Mouse (Mus musculus): Measurements from ENCODE around the gene Slc26a8.

Gene Slc26a8

DNA sequence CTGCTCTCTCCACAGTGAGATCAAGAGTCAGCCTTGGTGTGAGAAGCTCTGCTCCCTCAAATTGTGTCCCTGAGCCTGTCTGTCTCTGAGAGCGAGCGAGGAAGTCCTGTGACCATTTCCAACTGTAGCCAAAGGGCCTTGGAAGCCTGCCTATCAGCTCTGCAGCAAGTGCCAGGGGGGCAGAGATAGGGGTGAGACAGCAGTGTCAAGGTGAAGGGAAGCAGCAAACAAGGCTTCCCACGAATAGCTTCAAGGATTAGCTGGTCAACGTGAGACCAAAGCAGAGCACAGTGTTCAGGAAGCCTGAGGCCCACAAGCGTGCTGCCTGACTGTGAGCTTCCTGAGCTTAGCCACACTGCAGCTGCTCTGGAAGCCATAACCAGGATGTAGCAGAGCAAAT, 98.6 kb downstream of the Slc26a8 start:
- DNase-seq (ENCODE audit: low spot score): peak; percentile 71

GRCm38 (mm10) chr17:28590596-28590995, 99.4 kb downstream of the Slc26a8 start:
- no peak for DNase-seq (ENCODE audit: low spot score)

- no peak for DNase-seq (ENCODE audit: low spot score)
Measured at GRCm38 (mm10) chr17:28588591-28588990, 101.4 kb downstream of the Slc26a8 start.

Data from ovary, postnatal 36 days (tissue).